Mouse (Mus musculus) stomach, postnatal 0 days (tissue): ENCODE data around the gene Celf2. TPM values are rescaled to one million over a fixed set of nuclear protein-coding genes. Genes with fewer than 3 reads are reported as not detected.

Source experiments
- ATAC-seq: fragments of 200-750 bp; cut with Nextera tagmentation; 2 replicates; pipeline ENCODE4 v1.8.0; 2017; ENCODE audit not compliant: low FRiP score, low TSS enrichment
- DNase-seq: peaks from one replicate; pipeline ENCODE4 v3.0.0-alpha.2; 2016; ENCODE audit warnings: low spot score
- H3K27ac ChIP-seq: fragments of 300-500 bp; sonication (generic); replicated peaks from 2 replicates; pipeline ENCODE4 v1.5.1; 2014; ENCODE audit warnings: mild to moderate bottlenecking, control low read depth
- H3K27me3 ChIP-seq: fragments of 300-500 bp; sonication (generic); 2 replicates; pipeline ENCODE4 v1.6.1; 2014; ENCODE audit warnings: low read length; ENCODE audit not compliant: control insufficient read depth, insufficient read depth
- H3K36me3 ChIP-seq: fragments of 300-500 bp; sonication (generic); 2 replicates; pipeline ENCODE4 v1.6.1; 2014; ENCODE audit warnings: low read length, mixed read lengths; ENCODE audit not compliant: control insufficient read depth, insufficient read depth
- H3K4me1 ChIP-seq: fragments of 300-500 bp; sonication (generic); replicated peaks from 2 replicates; pipeline ENCODE4 v1.6.1; 2014; ENCODE audit warnings: antibody characterized with exemption; ENCODE audit not compliant: control insufficient read depth, insufficient read depth
- H3K4me2 ChIP-seq: fragments of 300-500 bp; sonication (generic); replicated peaks from 2 replicates; pipeline ENCODE4 v1.6.1; 2014; ENCODE audit warnings: low read depth, mild to moderate bottlenecking, control low read depth, moderate library complexity
- H3K4me3 ChIP-seq: fragments of 300-500 bp; sonication (generic); 2 replicates; pipeline ENCODE4 v1.5.1; 2014; ENCODE audit warnings: low read depth, low read length, control low read depth
- H3K9ac ChIP-seq: fragments of 300-500 bp; sonication (generic); 2 replicates; pipeline ENCODE4 v1.6.1; 2014; ENCODE audit warnings: mild to moderate bottlenecking, low read length, control low read depth, mixed read lengths
- H3K9me3 ChIP-seq: fragments of 300-500 bp; sonication (generic); 2 replicates; pipeline ENCODE4 v1.6.1; 2016; ENCODE audit warnings: low read length; ENCODE audit not compliant: control insufficient read depth
- CTCF ChIP-seq: IDR thresholded peaks from 2 replicates; pipeline ENCODE4 v1.5.1; 2016; ENCODE audit warnings: antibody characterized with exemption, low read depth, mild to moderate bottlenecking, moderate library complexity
- EP300 ChIP-seq: optimal IDR thresholded peaks from 2 replicates; pipeline ENCODE3; 2016; ENCODE audit warnings: antibody characterized with exemption
- WGBS: fragments of 180-500 bp; shearing (Covaris S2); extraction: QIAGEN DNeasy Blood & Tissue Kit; methylation state at CpG from one replicate; pipeline ENCODE4 v1.1.7; 2014; 5-methylcytosine and 5-hydroxymethylcytosine counted together
- polyA plus RNA-seq: library from polyadenylated mRNA; unstranded; fragments of >200 nt; fragmentation: Nextera tagmentation; extraction: Ambion mirVana; gene quantifications from 2 replicates; pipeline ENCODE4 v1.2.1, GENCODE M21; 2015

Celf2 gene
- polyA plus RNA-seq, 1 experiment from 2014 or later, result 23.4 TPM

GRCm38 (mm10) chr2:6540825-6541224 is 968.5 kb downstream of the Celf2 start:
- ATAC-seq, result no peak
- TF ChIP-seq EP300, result no peak
- TF ChIP-seq CTCF, result no peak

GRCm38 (mm10) chr2:6540092-6540491 is 969.3 kb downstream of the Celf2 start:
- no peaks in the 10 kb centered on the region for H3K27me3 ChIP-seq
- no peak overlapping the region for H3K9ac ChIP-seq
- H3K9me3 ChIP-seq, result no peaks in the 10 kb centered on the region
- H3K36me3 ChIP-seq, result no peaks in the 10 kb centered on the region
- TF ChIP-seq CTCF, result no peak
- no peak for TF ChIP-seq EP300
- H3K4me1 ChIP-seq, result no peaks in the 10 kb centered on the region
- ATAC-seq (no peak), DNase-seq (no peak)
- WGBS, result 57% methylated on average over 11 of the region's 11 CpGs
- H3K4me2 ChIP-seq, result no peak overlapping the region
- H3K4me3 ChIP-seq, result no peak overlapping the region
- H3K27ac ChIP-seq, result no peak overlapping the region

More at GRCm38 (mm10) chr2:6540825-6541224, 968.5 kb downstream of the Celf2 start:
- Histone ChIP-seq H3K4me3 (no peak overlapping the region), H3K27me3 (no peaks in the 10 kb centered on the region), H3K27ac (no peak overlapping the region), H3K9ac (no peak overlapping the region), H3K36me3 (no peaks in the 10 kb centered on the region), H3K9me3 (no peaks in the 10 kb centered on the region), H3K4me2 (no peak overlapping the region), H3K4me1 (no peaks in the 10 kb centered on the region)
- DNase-seq, result no peak
- WGBS, result 66% methylated on average over 6 of the region's 6 CpGs

DNA sequence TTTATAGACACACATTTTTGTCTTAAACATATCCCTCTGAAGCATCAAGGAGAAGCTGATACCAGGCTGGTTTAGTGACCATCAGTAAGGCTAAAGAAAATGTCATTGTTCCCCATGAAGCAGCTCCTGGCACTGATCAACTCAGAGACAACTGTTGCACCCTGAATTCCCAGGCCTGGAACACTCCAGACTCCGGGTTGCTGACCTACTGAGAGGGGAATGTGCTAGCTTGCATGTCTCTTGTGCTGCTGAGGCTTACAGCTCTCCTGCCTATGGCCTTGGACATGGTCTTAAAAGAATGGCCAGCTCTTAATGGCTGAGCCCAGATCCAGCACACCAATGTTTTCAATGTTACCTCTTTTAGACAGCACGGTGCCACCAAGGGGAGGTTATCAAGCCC is 970.9 kb downstream of the Celf2 start:
- Histone ChIP-seq H3K9ac (no peak overlapping the region), H3K27ac (no peak overlapping the region), H3K4me3 (no peak overlapping the region), H3K4me1 (no peaks in the 10 kb centered on the region), H3K9me3 (no peaks in the 10 kb centered on the region), H3K4me2 (no peak overlapping the region), H3K27me3 (no peaks in the 10 kb centered on the region), H3K36me3 (no peaks in the 10 kb centered on the region)
- WGBS, result 72% methylated on average over 2 of the region's 2 CpGs
- ATAC-seq (no peak), DNase-seq (no peak)
- no peak for TF ChIP-seq CTCF
- no peak for TF ChIP-seq EP300

GRCm38 (mm10) chr2:6538031-6538430 is 971.3 kb downstream of the Celf2 start:
- no peak overlapping the region for H3K27ac ChIP-seq
- H3K4me2 ChIP-seq, result no peak overlapping the region
- TF ChIP-seq EP300, result no peak
- no peaks in the 10 kb centered on the region for H3K9me3 ChIP-seq
- DNase-seq, result no peak
- H3K4me1 ChIP-seq, result no peaks in the 10 kb centered on the region
- no peak overlapping the region for H3K9ac ChIP-seq
- H3K36me3 ChIP-seq, result no peaks in the 10 kb centered on the region
- H3K27me3 ChIP-seq, result no peaks in the 10 kb centered on the region
- ATAC-seq, result no peak
- no peak overlapping the region for H3K4me3 ChIP-seq

DNA sequence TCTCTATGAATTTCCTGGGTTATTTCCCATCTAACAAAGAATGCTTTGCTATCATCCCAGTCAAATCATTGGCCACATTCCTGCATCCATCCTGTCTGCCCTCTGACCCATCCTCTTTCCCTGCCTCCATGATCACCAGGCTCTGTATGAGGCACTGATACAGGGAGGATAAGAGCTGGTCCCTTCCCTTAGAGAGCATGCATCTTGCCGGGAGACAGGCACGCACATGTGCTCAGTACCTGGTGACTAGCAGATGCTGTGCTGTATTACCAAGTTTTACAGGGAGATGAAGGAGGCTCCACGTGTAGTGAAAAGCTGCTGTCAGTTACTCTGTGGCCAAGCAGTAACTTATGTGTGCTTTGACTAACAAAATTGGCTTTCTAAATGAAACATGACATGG is 972.0 kb downstream of the Celf2 start:
- no peaks in the 10 kb centered on the region for H3K9me3 ChIP-seq
- DNase-seq (no peak), ATAC-seq (no peak)
- no peaks in the 10 kb centered on the region for H3K4me1 ChIP-seq
- H3K27ac ChIP-seq, result no peak overlapping the region
- H3K27me3 ChIP-seq, result no peaks in the 10 kb centered on the region
- no peak overlapping the region for H3K4me3 ChIP-seq
- H3K4me2 ChIP-seq, result no peak overlapping the region
- WGBS, result 81% methylated on average over 3 of the region's 3 CpGs
- no peak overlapping the region for H3K9ac ChIP-seq
- no peaks in the 10 kb centered on the region for H3K36me3 ChIP-seq
- TF ChIP-seq CTCF (no peak), EP300 (no peak)

DNA sequence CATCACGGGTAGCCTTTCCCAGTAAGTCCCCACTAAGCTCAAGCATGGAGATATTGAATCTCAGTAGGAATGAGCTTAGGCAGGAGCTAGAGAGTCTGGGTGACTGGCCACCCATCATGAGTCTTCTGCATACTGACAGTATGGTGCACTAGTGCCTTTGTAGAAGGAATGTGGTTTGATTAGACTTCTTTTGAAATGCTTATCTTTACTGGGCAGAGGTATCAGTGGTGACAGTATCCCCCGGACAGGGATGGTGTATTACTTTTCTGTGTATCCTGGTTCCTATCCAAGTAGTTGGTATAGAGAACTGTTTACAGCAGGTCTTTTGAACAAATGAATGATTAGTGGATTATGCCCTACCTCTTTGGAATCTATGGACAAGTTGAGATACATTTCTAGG is 973.0 kb downstream of the Celf2 start:
- TF ChIP-seq EP300 (no peak), CTCF (no peak)
- H3K4me3 ChIP-seq, result no peak overlapping the region
- DNase-seq (no peak), ATAC-seq (no peak)
- H3K9ac ChIP-seq, result no peak overlapping the region
- 76% methylated on average over 2 of the region's 2 CpGs for WGBS
- no peak overlapping the region for H3K4me2 ChIP-seq
- H3K27ac ChIP-seq, result no peak overlapping the region
- H3K27me3 ChIP-seq, result no peaks in the 10 kb centered on the region
- H3K9me3 ChIP-seq, result no peaks in the 10 kb centered on the region
- H3K4me1 ChIP-seq, result no peaks in the 10 kb centered on the region
- H3K36me3 ChIP-seq, result no peaks in the 10 kb centered on the region

DNA sequence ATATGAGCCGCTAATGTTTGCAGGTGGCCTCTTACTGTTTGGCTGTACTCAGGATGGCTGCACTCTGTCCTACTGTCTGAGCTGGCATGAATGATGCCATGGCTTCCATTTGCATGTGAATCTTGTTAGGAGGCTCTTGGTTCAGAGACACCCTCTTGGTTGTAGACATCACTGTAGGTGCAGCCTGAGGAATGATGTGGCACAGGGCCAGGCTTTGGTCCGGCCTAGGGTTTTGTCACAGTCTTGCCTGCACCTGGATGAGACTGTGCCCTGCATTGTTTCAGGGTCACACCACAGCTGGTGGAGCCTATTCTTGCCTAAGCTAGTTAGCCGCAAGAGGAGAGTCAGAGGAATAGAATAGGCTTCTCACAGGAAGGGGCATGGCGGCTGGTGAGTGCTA is 977.0 kb downstream of the Celf2 start:
- Histone ChIP-seq H3K4me1 (no peaks in the 10 kb centered on the region), H3K4me3 (no peak overlapping the region), H3K4me2 (no peak overlapping the region), H3K27me3 (no peaks in the 10 kb centered on the region), H3K36me3 (no peaks in the 10 kb centered on the region), H3K27ac (no peak overlapping the region), H3K9ac (no peak overlapping the region), H3K9me3 (no peaks in the 10 kb centered on the region)
- 71% methylated on average over 4 of the region's 4 CpGs for WGBS
- ATAC-seq (no peak), DNase-seq (no peak)
- TF ChIP-seq CTCF (no peak), EP300 (no peak)
